Mouse (Mus musculus): Measurements from ENCODE around the gene Gm28230.

The Gm28230 gene

GRCm38 (mm10) chr2:74691022-74691951 lies 35.2 kb upstream of the Gm28230 start, which contains the start of gene Hoxd10:
TSS of gene Hoxd10 (plus strand) at chr2:74691924.
- 3% methylated on average over 56 of the region's 56 CpGs for WGBS

- 4% methylated on average over 35 of the region's 35 CpGs for WGBS
Measured at GRCm38 (mm10) chr2:74691995-74692807, 34.3 kb upstream of the Gm28230 start.

GRCm38 (mm10) chr2:74692808-74693431 lies 33.6 kb upstream of the Gm28230 start:
- 4% methylated on average over 20 of the region's 20 CpGs for WGBS

GRCm38 (mm10) chr2:74693432-74693827 lies 33.1 kb upstream of the Gm28230 start:
- 9% methylated on average over 4 of the region's 4 CpGs for WGBS

- 2% methylated on average over 16 of the region's 16 CpGs for WGBS
Measured at GRCm38 (mm10) chr2:74694066-74694465, 32.5 kb upstream of the Gm28230 start.

GRCm38 (mm10) chr2:74695383-74695782 lies 31.1 kb upstream of the Gm28230 start:
- WGBS: 7% methylated on average over 1 of the region's 1 CpGs

GRCm38 (mm10) chr2:74695813-74696430 lies 30.6 kb upstream of the Gm28230 start:
- 5% methylated on average over 7 of the region's 7 CpGs for WGBS

- WGBS: 4% methylated on average over 34 of the region's 34 CpGs
Measured at GRCm38 (mm10) chr2:74696442-74697335, 29.8 kb upstream of the Gm28230 start.

GRCm38 (mm10) chr2:74697567-74698121 lies 28.9 kb upstream of the Gm28230 start, which contains the start of gene Hoxd9:
TSS of gene Hoxd9 (plus strand) at chr2:74697727.
- WGBS: under 1% methylated on average over 43 of the region's 43 CpGs

GRCm38 (mm10) chr2:74698201-74699052 lies 28.1 kb upstream of the Gm28230 start:
- 2% methylated on average over 86 of the region's 86 CpGs for WGBS

GRCm38 (mm10) chr2:74699053-74699430 lies 27.5 kb upstream of the Gm28230 start:
- 5% methylated on average over 17 of the region's 17 CpGs for WGBS

- 5% methylated on average over 23 of the region's 23 CpGs for WGBS
Measured at GRCm38 (mm10) chr2:74699664-74700545, 26.6 kb upstream of the Gm28230 start.

GRCm38 (mm10) chr2:74700546-74701112 lies 25.9 kb upstream of the Gm28230 start:
- WGBS: 5% methylated on average over 22 of the region's 22 CpGs

- 11% methylated on average over 17 of the region's 17 CpGs for WGBS
Measured at GRCm38 (mm10) chr2:74701949-74702819, 24.3 kb upstream of the Gm28230 start.

GRCm38 (mm10) chr2:74702820-74703219 lies 23.7 kb upstream of the Gm28230 start:
- WGBS: 25% methylated on average over 6 of the region's 6 CpGs

GRCm38 (mm10) chr2:74703317-74703716 lies 23.2 kb upstream of the Gm28230 start:
- WGBS: 7% methylated on average over 10 of the region's 10 CpGs

Data from cerebral cortex, adult 2 months (tissue).